Mouse (Mus musculus): Measurements from ENCODE around the gene Ikbke. TPM values are rescaled to one million over a fixed set of nuclear protein-coding genes. Genes with fewer than 3 reads are reported as not detected.

Gene Ikbke
- polyA plus RNA-seq, 1 experiment from 2014 or later: 0.55 TPM

- Histone ChIP-seq H3K27ac (ENCODE audit: low read depth, low read length) (no peak overlapping the region), H3K4me2 (no peak overlapping the region), H3K36me3 (ENCODE audit: control insufficient read depth, insufficient read depth, low read length) (peaks cover 5% of the 10 kb centered on the region; the same call in 1 of the 2 replicates), H3K9me3 (ENCODE audit: control insufficient read depth, low read length) (no peaks in the 10 kb centered on the region), H3K9ac (ENCODE audit: low read length) (no peak overlapping the region), H3K4me1 (ENCODE audit: control insufficient read depth, insufficient read depth, low read length) (no peaks in the 10 kb centered on the region), H3K4me3 (ENCODE audit: low read depth, low read length) (no peak overlapping the region), H3K27me3 (ENCODE audit: control insufficient read depth, insufficient read depth, low read length) (no peaks in the 10 kb centered on the region)
- DNase-seq (ENCODE audit: low spot score, missing footprints) (no peak), ATAC-seq (ENCODE audit: low FRiP score) (no peak)
- WGBS: 92% methylated on average over 6 of the region's 6 CpGs
These were observed 9.5 kb upstream of the Ikbke start for GRCm38 (mm10) chr1:131288938-131289337.

- Histone ChIP-seq H3K9ac (ENCODE audit: low read length) (no peak overlapping the region), H3K4me1 (ENCODE audit: control insufficient read depth, insufficient read depth, low read length) (no peaks in the 10 kb centered on the region), H3K4me2 (no peak overlapping the region), H3K9me3 (ENCODE audit: control insufficient read depth, low read length) (no peaks in the 10 kb centered on the region), H3K27ac (ENCODE audit: low read depth, low read length) (no peak overlapping the region), H3K4me3 (ENCODE audit: low read depth, low read length) (no peak overlapping the region), H3K27me3 (ENCODE audit: control insufficient read depth, insufficient read depth, low read length) (no peaks in the 10 kb centered on the region), H3K36me3 (ENCODE audit: control insufficient read depth, insufficient read depth, low read length) (peaks cover 5% of the 10 kb centered on the region; the same call in 1 of the 2 replicates)
- WGBS: 70% methylated on average over 2 of the region's 2 CpGs
- ATAC-seq (ENCODE audit: low FRiP score) (no peak), DNase-seq (ENCODE audit: low spot score, missing footprints) (no peak)
These were observed 7.9 kb upstream of the Ikbke start for GRCm38 (mm10) chr1:131287267-131287666.

GRCm38 (mm10) chr1:131286803-131287202 lies 7.4 kb upstream of the Ikbke start:
- ATAC-seq (ENCODE audit: low FRiP score): no peak

GRCm38 (mm10) chr1:131284616-131285015 lies 5.2 kb upstream of the Ikbke start:
- H3K4me1 ChIP-seq (ENCODE audit: control insufficient read depth, insufficient read depth, low read length): no peaks in the 10 kb centered on the region
- ATAC-seq (ENCODE audit: low FRiP score) (no peak), DNase-seq (ENCODE audit: low spot score, missing footprints) (no peak)
- no peak overlapping the region for H3K9ac ChIP-seq (ENCODE audit: low read length)
- no peak overlapping the region for H3K4me2 ChIP-seq
- H3K9me3 ChIP-seq (ENCODE audit: control insufficient read depth, low read length): no peaks in the 10 kb centered on the region
- no peaks in the 10 kb centered on the region for H3K27me3 ChIP-seq (ENCODE audit: control insufficient read depth, insufficient read depth, low read length)
- no peak overlapping the region for H3K4me3 ChIP-seq (ENCODE audit: low read depth, low read length)
- WGBS: 80% methylated on average over 4 of the region's 4 CpGs
- peaks cover 5% of the 10 kb centered on the region; the same call in 1 of the 2 replicates for H3K36me3 ChIP-seq (ENCODE audit: control insufficient read depth, insufficient read depth, low read length)
- no peak overlapping the region for H3K27ac ChIP-seq (ENCODE audit: low read depth, low read length)

More at GRCm38 (mm10) chr1:131286803-131287202, 7.4 kb upstream of the Ikbke start:
- Histone ChIP-seq H3K9me3 (ENCODE audit: control insufficient read depth, low read length) (no peaks in the 10 kb centered on the region), H3K36me3 (ENCODE audit: control insufficient read depth, insufficient read depth, low read length) (peaks cover 5% of the 10 kb centered on the region; the same call in 1 of the 2 replicates), H3K27me3 (ENCODE audit: control insufficient read depth, insufficient read depth, low read length) (no peaks in the 10 kb centered on the region), H3K9ac (ENCODE audit: low read length) (no peak overlapping the region), H3K4me3 (ENCODE audit: low read depth, low read length) (no peak overlapping the region), H3K27ac (ENCODE audit: low read depth, low read length) (no peak overlapping the region), H3K4me2 (no peak overlapping the region), H3K4me1 (ENCODE audit: control insufficient read depth, insufficient read depth, low read length) (no peaks in the 10 kb centered on the region)
- 77% methylated on average over 5 of the region's 5 CpGs for WGBS
- no peak for DNase-seq (ENCODE audit: low spot score, missing footprints)

GRCm38 (mm10) chr1:131284167-131284566 lies 4.8 kb upstream of the Ikbke start:
- H3K4me1 ChIP-seq (ENCODE audit: control insufficient read depth, insufficient read depth, low read length): no peaks in the 10 kb centered on the region
- no peaks in the 10 kb centered on the region for H3K27me3 ChIP-seq (ENCODE audit: control insufficient read depth, insufficient read depth, low read length)
- DNase-seq (ENCODE audit: low spot score, missing footprints) (no peak), ATAC-seq (ENCODE audit: low FRiP score) (no peak)
- no peak overlapping the region for H3K9ac ChIP-seq (ENCODE audit: low read length)
- no peak overlapping the region for H3K4me3 ChIP-seq (ENCODE audit: low read depth, low read length)
- H3K4me2 ChIP-seq: no peak overlapping the region
- H3K36me3 ChIP-seq (ENCODE audit: control insufficient read depth, insufficient read depth, low read length): peaks cover 3% of the 10 kb centered on the region; the same call in 1 of the 2 replicates
- no peak overlapping the region for H3K27ac ChIP-seq (ENCODE audit: low read depth, low read length)
- H3K9me3 ChIP-seq (ENCODE audit: control insufficient read depth, low read length): no peaks in the 10 kb centered on the region
- WGBS: 86% methylated on average over 1 of the region's 1 CpGs

GRCm38 (mm10) chr1:131281731-131282130 lies 2.3 kb upstream of the Ikbke start:
- H3K27me3 ChIP-seq (ENCODE audit: control insufficient read depth, insufficient read depth, low read length): no peaks in the 10 kb centered on the region
- no peaks in the 10 kb centered on the region for H3K9me3 ChIP-seq (ENCODE audit: control insufficient read depth, low read length)
- H3K4me3 ChIP-seq (ENCODE audit: low read depth, low read length): no peak overlapping the region
- ATAC-seq (ENCODE audit: low FRiP score) (no peak), DNase-seq (ENCODE audit: low spot score, missing footprints) (no peak)
- no peaks in the 10 kb centered on the region for H3K36me3 ChIP-seq (ENCODE audit: control insufficient read depth, insufficient read depth, low read length)
- H3K4me1 ChIP-seq (ENCODE audit: control insufficient read depth, insufficient read depth, low read length): no peaks in the 10 kb centered on the region
- H3K9ac ChIP-seq (ENCODE audit: low read length): no peak overlapping the region
- WGBS: 71% methylated on average over 4 of the region's 4 CpGs
- no peak overlapping the region for H3K27ac ChIP-seq (ENCODE audit: low read depth, low read length)
- no peak overlapping the region for H3K4me2 ChIP-seq

- Histone ChIP-seq H3K36me3 (ENCODE audit: control insufficient read depth, insufficient read depth, low read length) (no peaks in the 10 kb centered on the region), H3K9ac (ENCODE audit: low read length) (no peak overlapping the region), H3K4me3 (ENCODE audit: low read depth, low read length) (no peak overlapping the region), H3K4me2 (no peak overlapping the region), H3K9me3 (ENCODE audit: control insufficient read depth, low read length) (no peaks in the 10 kb centered on the region), H3K27me3 (ENCODE audit: control insufficient read depth, insufficient read depth, low read length) (no peaks in the 10 kb centered on the region), H3K4me1 (ENCODE audit: control insufficient read depth, insufficient read depth, low read length) (no peaks in the 10 kb centered on the region), H3K27ac (ENCODE audit: low read depth, low read length) (no peak overlapping the region)
- 69% methylated on average over 3 of the region's 3 CpGs for WGBS
- ATAC-seq (ENCODE audit: low FRiP score) (no peak), DNase-seq (ENCODE audit: low spot score, missing footprints) (no peak)
These were observed 874 bp upstream of the Ikbke start for GRCm38 (mm10) chr1:131280280-131280679.

GRCm38 (mm10) chr1:131278606-131279455 lies 575 bp downstream of the Ikbke start:
- H3K4me1 ChIP-seq (ENCODE audit: control insufficient read depth, insufficient read depth, low read length): no peaks in the 10 kb centered on the region
- no peak overlapping the region for H3K4me2 ChIP-seq
- DNase-seq (ENCODE audit: low spot score, missing footprints) (no peak), ATAC-seq (ENCODE audit: low FRiP score) (no peak)
- H3K27ac ChIP-seq (ENCODE audit: low read depth, low read length): no peak overlapping the region
- H3K9ac ChIP-seq (ENCODE audit: low read length): no peak overlapping the region
- 62% methylated on average over 8 of the region's 8 CpGs for WGBS
- H3K4me3 ChIP-seq (ENCODE audit: low read depth, low read length): no peak overlapping the region
- no peaks in the 10 kb centered on the region for H3K27me3 ChIP-seq (ENCODE audit: control insufficient read depth, insufficient read depth, low read length)
- H3K9me3 ChIP-seq (ENCODE audit: control insufficient read depth, low read length): no peaks in the 10 kb centered on the region
- no peaks in the 10 kb centered on the region for H3K36me3 ChIP-seq (ENCODE audit: control insufficient read depth, insufficient read depth, low read length)

- Histone ChIP-seq H3K4me2 (no peak overlapping the region), H3K4me3 (ENCODE audit: low read depth, low read length) (no peak overlapping the region), H3K27ac (ENCODE audit: low read depth, low read length) (no peak overlapping the region), H3K4me1 (ENCODE audit: control insufficient read depth, insufficient read depth, low read length) (no peaks in the 10 kb centered on the region), H3K9me3 (ENCODE audit: control insufficient read depth, low read length) (no peaks in the 10 kb centered on the region), H3K36me3 (ENCODE audit: control insufficient read depth, insufficient read depth, low read length) (no peaks in the 10 kb centered on the region), H3K27me3 (ENCODE audit: control insufficient read depth, insufficient read depth, low read length) (no peaks in the 10 kb centered on the region), H3K9ac (ENCODE audit: low read length) (no peak overlapping the region)
- DNase-seq (ENCODE audit: low spot score, missing footprints) (no peak), ATAC-seq (ENCODE audit: low FRiP score) (no peak)
These were observed 2.6 kb downstream of the Ikbke start for GRCm38 (mm10) chr1:131276831-131277230.
